Mouse (Mus musculus) adrenal gland, adult 18-20 months (tissue): ENCODE results near the gene Serpinb6d. TPM values are rescaled to one million over a fixed set of nuclear protein-coding genes. Genes with fewer than 3 reads are reported as not detected.

Experiments used
- DNase-seq, 2 experiments: peaks; one replicate each; pipeline ENCODE4 v3.0.0; 2021 to 2022; ENCODE audit warnings: low spot score in 2 of 2
- long read RNA-seq, 2 experiments: library from polyadenylated mRNA; stranded (forward); transcript quantifications; one replicate each; pipeline ENCODE4 v2.0.0; 2021
- total RNA-seq, 2 experiments: library from RNA; stranded (reverse); gene quantifications; 1 replicate in 1 of 2; 2 replicates in 1 of 2; pipeline ENCODE4 v1.2.3; 2021

Serpinb6d gene
- total RNA-seq = not detected
- long read RNA-seq, experiment 1 = 0 reads
- long read RNA-seq, experiment 2 = 0 reads

- no peak for DNase-seq
Measured at GRCm38 (mm10) chr13:33661105-33661504, at the start of gene Serpinb6d. Gene Serpinb6d, plus strand, starts transcription at chr13:33661405.

GRCm38 (mm10) chr13:33622921-33623320, 38.3 kb upstream of the Serpinb6d start:
- no peak for DNase-seq

- DNase-seq = no peak
Measured at GRCm38 (mm10) chr13:33642540-33642939, 18.7 kb upstream of the Serpinb6d start.

- no peak for DNase-seq
Measured at GRCm38 (mm10) chr13:33662550-33662949, 1.3 kb downstream of the Serpinb6d start.

- no peak for DNase-seq
Measured at GRCm38 (mm10) chr13:33720296-33720695, 59.1 kb downstream of the Serpinb6d start.

Other genes with a start within 250 kb of the Serpinb6d start
- not detected for gene Serpinb9g, start 176.6 kb upstream of the Serpinb6d start, total RNA-seq
- not detected for gene Serpinb6e, start 182.0 kb downstream of the Serpinb6d start, total RNA-seq
- gene Serpinb6c, start 244.3 kb downstream of the Serpinb6d start, total RNA-seq = under 1 TPM; 0.45 to 0.60 TPM